Mouse (Mus musculus): ENCODE measurements around the gene Cdk17. TPM values are rescaled to one million over a fixed set of nuclear protein-coding genes. Genes with fewer than 3 reads are reported as not detected.

The Cdk17 gene
- polyA plus RNA-seq, 1 experiment from 2014 or later: 19.2 TPM

DNA sequence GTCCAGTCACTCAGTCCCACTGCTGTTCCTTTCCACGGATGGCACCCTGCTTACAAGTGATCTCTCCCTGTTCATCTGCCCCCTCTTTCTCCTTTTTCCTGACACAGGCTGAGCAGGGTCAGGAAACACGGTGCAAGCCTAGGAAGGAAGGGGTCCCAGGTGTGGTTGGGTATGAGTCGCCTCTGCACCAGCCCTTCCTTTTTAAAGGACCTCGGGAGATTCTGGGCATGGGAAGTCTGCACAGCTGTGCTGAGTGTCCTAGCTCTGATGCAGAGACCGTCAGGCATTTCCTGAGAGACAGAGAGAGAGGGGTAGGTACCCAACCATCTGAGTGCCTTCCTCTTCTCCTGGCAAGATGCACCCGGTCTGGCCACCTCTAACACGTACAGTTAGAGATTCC, 137.5 kb downstream of the Cdk17 start:
- Histone ChIP-seq H3K27me3 (no peaks in the 10 kb centered on the region), H3K4me1 (peaks cover 62% of the 10 kb centered on the region), H3K9ac (no peak overlapping the region), H3K9me3 (no peaks in the 10 kb centered on the region), H3K36me3 (no peaks in the 10 kb centered on the region), H3K4me3 (no peak overlapping the region), H3K4me2 (no peak overlapping the region), H3K27ac (peak overlapping the region; percentile 28; the same call in 1 of the 2 replicates)
- 41% methylated on average over 7 of the region's 7 CpGs for WGBS
- peak; percentile 34; the same call in 1 of the 2 replicates for ATAC-seq (ENCODE audit: insufficient number of reproducible peaks, insufficient read depth, low FRiP score, low TSS enrichment, low read depth)

GRCm38 (mm10) chr10:93301831-93302230, 141.2 kb downstream of the Cdk17 start:
- H3K9me3 ChIP-seq: no peaks in the 10 kb centered on the region
- no peaks in the 10 kb centered on the region for H3K27me3 ChIP-seq
- 73% methylated on average over 8 of the region's 8 CpGs for WGBS
- H3K4me3 ChIP-seq: no peak overlapping the region
- no peaks in the 10 kb centered on the region for H3K36me3 ChIP-seq
- ATAC-seq (ENCODE audit: insufficient number of reproducible peaks, insufficient read depth, low FRiP score, low TSS enrichment, low read depth): no peak
- no peak overlapping the region for H3K27ac ChIP-seq
- no peak overlapping the region for H3K9ac ChIP-seq
- no peak overlapping the region for H3K4me2 ChIP-seq
- peaks cover 52% of the 10 kb centered on the region for H3K4me1 ChIP-seq

- Histone ChIP-seq H3K9ac (0 out of 2 replicates have a peak overlapping the region, but pooled peaks have one; percentile 12), H3K27ac (peak overlapping the region; percentile 29; the same call in 1 of the 2 replicates), H3K4me1 (peaks cover 54% of the 10 kb centered on the region), H3K4me3 (no peak overlapping the region), H3K27me3 (no peaks in the 10 kb centered on the region), H3K4me2 (no peak overlapping the region), H3K36me3 (no peaks in the 10 kb centered on the region), H3K9me3 (no peaks in the 10 kb centered on the region)
- 73% methylated on average over 4 of the region's 4 CpGs for WGBS
- no peak for ATAC-seq (ENCODE audit: insufficient number of reproducible peaks, insufficient read depth, low FRiP score, low TSS enrichment, low read depth)
Observed at GRCm38 (mm10) chr10:93303231-93303630, 142.6 kb downstream of the Cdk17 start.

DNA sequence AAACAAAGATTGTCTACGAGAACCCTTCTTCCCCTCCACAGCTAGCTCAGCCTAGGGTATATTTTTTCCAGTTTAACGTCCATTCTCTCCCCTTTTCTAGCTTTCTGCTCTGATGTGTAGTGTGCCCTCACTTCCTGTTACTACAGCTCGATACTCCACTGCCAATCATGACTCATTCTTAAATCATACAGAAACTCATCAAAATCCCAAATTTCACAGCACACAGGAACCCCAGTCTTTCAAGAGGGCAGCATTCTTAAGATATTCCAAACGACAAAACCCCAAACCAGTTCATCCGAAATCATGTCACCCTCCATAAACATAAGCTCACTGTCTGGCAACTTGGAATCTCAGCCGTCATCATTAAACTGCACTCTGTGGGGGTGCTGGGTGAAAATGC, 145.3 kb downstream of the Cdk17 start:
- Histone ChIP-seq H3K4me3 (no peak overlapping the region), H3K36me3 (no peaks in the 10 kb centered on the region), H3K27ac (no peak overlapping the region), H3K9me3 (no peaks in the 10 kb centered on the region), H3K4me2 (0 out of 2 replicates have a peak overlapping the region, but pooled peaks have one; percentile 14), H3K27me3 (no peaks in the 10 kb centered on the region), H3K9ac (0 out of 2 replicates have a peak overlapping the region, but pooled peaks have one; percentile 40), H3K4me1 (peaks cover 48% of the 10 kb centered on the region)
- 45% methylated on average over 6 of the region's 6 CpGs for WGBS
- no peak for ATAC-seq (ENCODE audit: insufficient number of reproducible peaks, insufficient read depth, low FRiP score, low TSS enrichment, low read depth)

GRCm38 (mm10) chr10:93306367-93306766, 145.7 kb downstream of the Cdk17 start:
- H3K36me3 ChIP-seq: no peaks in the 10 kb centered on the region
- 0 out of 2 replicates have a peak overlapping the region, but pooled peaks have one; percentile 40 for H3K9ac ChIP-seq
- peaks cover 51% of the 10 kb centered on the region for H3K4me1 ChIP-seq
- no peak for ATAC-seq (ENCODE audit: insufficient number of reproducible peaks, insufficient read depth, low FRiP score, low TSS enrichment, low read depth)
- WGBS: 81% methylated on average over 11 of the region's 11 CpGs
- H3K4me3 ChIP-seq: no peak overlapping the region
- 0 out of 2 replicates have a peak overlapping the region, but pooled peaks have one; percentile 14 for H3K4me2 ChIP-seq
- H3K27ac ChIP-seq: no peak overlapping the region
- H3K9me3 ChIP-seq: no peaks in the 10 kb centered on the region
- no peaks in the 10 kb centered on the region for H3K27me3 ChIP-seq

- Histone ChIP-seq H3K36me3 (no peaks in the 10 kb centered on the region), H3K27ac (peak overlapping the region; percentile 98), H3K9ac (peak overlapping the region; percentile 97), H3K4me2 (peak overlapping the region; percentile 79), H3K9me3 (no peaks in the 10 kb centered on the region), H3K4me3 (peak overlapping the region; percentile 80), H3K4me1 (peaks cover 40% of the 10 kb centered on the region), H3K27me3 (no peaks in the 10 kb centered on the region)
- peak; percentile 54; the same call in 1 of the 2 replicates for ATAC-seq (ENCODE audit: insufficient number of reproducible peaks, insufficient read depth, low FRiP score, low TSS enrichment, low read depth)
- WGBS: under 1% methylated on average over 21 of the region's 23 CpGs
Observed at GRCm38 (mm10) chr10:93309131-93309933, 148.7 kb downstream of the Cdk17 start.

DNA sequence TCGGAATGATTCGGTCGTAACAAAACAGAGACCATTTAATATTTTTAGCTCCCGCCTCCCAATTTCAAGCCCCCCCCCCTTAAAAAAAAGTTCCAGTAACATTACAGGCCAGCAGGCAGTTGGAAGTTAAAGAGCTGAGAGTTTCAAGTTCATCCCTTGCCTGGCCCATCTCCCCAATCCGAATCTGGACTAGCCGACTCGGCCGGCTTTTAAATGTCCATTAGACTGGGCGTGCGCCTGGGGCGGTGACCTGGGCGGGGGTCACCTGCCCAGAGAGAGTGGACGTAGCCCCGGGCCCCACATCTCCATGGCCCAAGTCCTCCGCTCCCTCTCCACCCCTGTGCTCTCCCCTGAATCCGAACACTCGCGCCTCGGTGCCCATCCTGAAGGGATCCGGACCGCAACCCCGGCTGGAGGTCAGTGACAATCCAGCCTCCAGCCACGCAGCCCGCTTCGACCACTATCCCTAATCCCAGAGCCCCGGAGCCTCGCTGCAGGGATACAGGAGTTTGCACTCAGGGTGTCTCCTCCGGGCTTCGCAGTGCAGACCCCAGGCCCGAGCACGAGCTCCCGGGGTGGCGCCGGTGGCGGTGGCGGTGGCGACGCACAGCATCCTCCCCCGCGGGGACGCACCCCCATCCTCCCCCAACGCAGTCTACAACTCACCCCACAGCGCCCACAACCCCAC, 149.4 kb downstream of the Cdk17 start:
- peak overlapping the region; percentile 79 for H3K4me2 ChIP-seq
- H3K36me3 ChIP-seq: no peaks in the 10 kb centered on the region
- under 1% methylated on average over 43 of the region's 43 CpGs for WGBS
- no peak for ATAC-seq (ENCODE audit: insufficient number of reproducible peaks, insufficient read depth, low FRiP score, low TSS enrichment, low read depth)
- no peaks in the 10 kb centered on the region for H3K27me3 ChIP-seq
- H3K9ac ChIP-seq: peak overlapping the region; percentile 97
- peak overlapping the region; percentile 80 for H3K4me3 ChIP-seq
- no peaks in the 10 kb centered on the region for H3K9me3 ChIP-seq
- peak overlapping the region; percentile 98 for H3K27ac ChIP-seq
- peaks cover 40% of the 10 kb centered on the region for H3K4me1 ChIP-seq

- under 1% methylated on average over 52 of the region's 53 CpGs for WGBS
- peak within 1 kb of the TSS; percentile 97 for H3K9ac ChIP-seq
- H3K4me1 ChIP-seq: peaks cover 34% of the 10 kb centered on the region
- peak within 1 kb of the TSS; percentile 79 for H3K4me2 ChIP-seq
- peak within 1 kb of the TSS; percentile 80 for H3K4me3 ChIP-seq
- no peaks in the 10 kb centered on the region for H3K9me3 ChIP-seq
- no peaks in the 10 kb centered on the region for H3K27me3 ChIP-seq
- peak; percentile 80 for ATAC-seq (ENCODE audit: insufficient number of reproducible peaks, insufficient read depth, low FRiP score, low TSS enrichment, low read depth)
- H3K36me3 ChIP-seq: no peaks in the 10 kb centered on the region
- H3K27ac ChIP-seq: peak within 1 kb of the TSS; percentile 98
Observed at GRCm38 (mm10) chr10:93310721-93311411, 150.2 kb downstream of the Cdk17 start, which contains the start of gene Elk3. Gene Elk3 (minus strand): TSS chr10:93311135.

GRCm38 (mm10) chr10:93311576-93311975, 150.9 kb downstream of the Cdk17 start:
- no peak for ATAC-seq (ENCODE audit: insufficient number of reproducible peaks, insufficient read depth, low FRiP score, low TSS enrichment, low read depth)
- no peaks in the 10 kb centered on the region for H3K27me3 ChIP-seq
- H3K4me1 ChIP-seq: peaks cover 30% of the 10 kb centered on the region
- H3K4me3 ChIP-seq: peak overlapping the region; percentile 80
- H3K9me3 ChIP-seq: no peaks in the 10 kb centered on the region
- peak overlapping the region; percentile 79 for H3K4me2 ChIP-seq
- no peaks in the 10 kb centered on the region for H3K36me3 ChIP-seq
- H3K9ac ChIP-seq: peak overlapping the region; percentile 97
- WGBS: 8% methylated on average over 4 of the region's 4 CpGs
- peak overlapping the region; percentile 98; the same call in 1 of the 2 replicates for H3K27ac ChIP-seq
